Mouse (Mus musculus) gastrocnemius, postnatal 10 days (tissue): ENCODE measurements around the gene Steap3. TPM values are rescaled to one million over a fixed set of nuclear protein-coding genes. Genes with fewer than 3 reads are reported as not detected.
"Not testable (repeated sequence)": the region's sequence is repeated elsewhere in the genome, so short reads cannot be mapped to it uniquely, and the experiment has no call there.

Experiments used
- DNase-seq: peaks from one replicate; pipeline ENCODE4 v3.0.0; 2021; ENCODE audit warnings: mixed read lengths
- long read RNA-seq, 2 experiments: library from polyadenylated mRNA; stranded (forward); transcript quantifications; one replicate each; pipeline ENCODE4 v2.0.0; 2021
- total RNA-seq, 2 experiments: library from RNA; stranded (reverse); gene quantifications; 2 replicates each; pipeline ENCODE4 v1.2.3; 2021

Gene Steap3
- 10 to 100 TPM; 41.2 to 41.4 TPM for total RNA-seq
- long read RNA-seq, experiment 1, transcript Steap3-202 (5 exons, 2,752 nt), result major isoform, 24 of 76 reads
- long read RNA-seq, experiment 1, partial matches to known transcripts, result 5 of 76 reads
- long read RNA-seq, experiment 1, other reads (novel, unspliced or antisense), result 45 of 76 reads
- long read RNA-seq, experiment 2, transcript Steap3-202 (5 exons, 2,752 nt), result major isoform, 22 of 62 reads
- long read RNA-seq, experiment 2, transcript Steap3-205 (5 exons, 1,288 nt), result minor isoform, 5 of 62 reads
- long read RNA-seq, experiment 2, partial matches to known transcripts, result 6 of 62 reads
- long read RNA-seq, experiment 2, other reads (novel, unspliced or antisense), result 29 of 62 reads

- no peak for DNase-seq
Observed at GRCm38 (mm10) chr1:120272605-120273004, at the start of gene Steap3. TSS of gene Steap3 (minus strand) at chr1:120272705.

GRCm38 (mm10) chr1:120321270-120322021, 48.9 kb upstream of the Steap3 start:
- DNase-seq, result no peak

GRCm38 (mm10) chr1:120305801-120306200, 33.3 kb upstream of the Steap3 start:
- no peak for DNase-seq

- DNase-seq, result no peak
Observed at GRCm38 (mm10) chr1:120296936-120297335, 24.4 kb upstream of the Steap3 start.

GRCm38 (mm10) chr1:120293803-120294202, 21.3 kb upstream of the Steap3 start:
- DNase-seq, result no peak

GRCm38 (mm10) chr1:120291709-120292108, 19.2 kb upstream of the Steap3 start:
- no peak for DNase-seq

- no peak for DNase-seq
Observed at GRCm38 (mm10) chr1:120289843-120290242, 17.3 kb upstream of the Steap3 start.

GRCm38 (mm10) chr1:120287679-120288078, 15.2 kb upstream of the Steap3 start:
- DNase-seq, result no peak

- DNase-seq, result not testable (repeated sequence)
Observed at GRCm38 (mm10) chr1:120276058-120276457, 3.6 kb upstream of the Steap3 start.

- DNase-seq, result no peak
Observed at GRCm38 (mm10) chr1:120275224-120275623, 2.7 kb upstream of the Steap3 start.

- DNase-seq, result no peak
Observed at GRCm38 (mm10) chr1:120270882-120271281, 1.6 kb downstream of the Steap3 start.

GRCm38 (mm10) chr1:120270115-120270514, 2.4 kb downstream of the Steap3 start:
- DNase-seq, result no peak

- no peak for DNase-seq
Observed at GRCm38 (mm10) chr1:120267631-120268030, 4.9 kb downstream of the Steap3 start.

- DNase-seq, result no peak
Observed at GRCm38 (mm10) chr1:120266460-120266859, 6.0 kb downstream of the Steap3 start.

GRCm38 (mm10) chr1:120264861-120265686, 7.4 kb downstream of the Steap3 start:
- peak; percentile 87 for DNase-seq

GRCm38 (mm10) chr1:120263226-120263625, 9.3 kb downstream of the Steap3 start:
- DNase-seq, result no peak

GRCm38 (mm10) chr1:120261166-120261565, 11.3 kb downstream of the Steap3 start:
- DNase-seq, result no peak

- DNase-seq, result no peak
Observed at GRCm38 (mm10) chr1:120259249-120259648, 13.3 kb downstream of the Steap3 start.

- no peak for DNase-seq
Observed at GRCm38 (mm10) chr1:120258744-120259143, 13.8 kb downstream of the Steap3 start.

- no peak for DNase-seq
Observed at GRCm38 (mm10) chr1:120258245-120258644, 14.3 kb downstream of the Steap3 start.

- no peak for DNase-seq
Observed at GRCm38 (mm10) chr1:120253751-120254150, 18.8 kb downstream of the Steap3 start.

- no peak for DNase-seq
Observed at GRCm38 (mm10) chr1:120252519-120253160, 19.9 kb downstream of the Steap3 start.
